Mouse (Mus musculus) stomach, postnatal 0 days (tissue): ENCODE data around the gene Tsx.

ENCODE experiments used
- CTCF ChIP-seq: IDR thresholded peaks from 2 replicates; pipeline ENCODE4 v1.5.1; 2016; ENCODE audit warnings: antibody characterized with exemption, low read depth, mild to moderate bottlenecking, moderate library complexity
- EP300 ChIP-seq: optimal IDR thresholded peaks from 2 replicates; pipeline ENCODE3; 2016; ENCODE audit warnings: antibody characterized with exemption

DNA sequence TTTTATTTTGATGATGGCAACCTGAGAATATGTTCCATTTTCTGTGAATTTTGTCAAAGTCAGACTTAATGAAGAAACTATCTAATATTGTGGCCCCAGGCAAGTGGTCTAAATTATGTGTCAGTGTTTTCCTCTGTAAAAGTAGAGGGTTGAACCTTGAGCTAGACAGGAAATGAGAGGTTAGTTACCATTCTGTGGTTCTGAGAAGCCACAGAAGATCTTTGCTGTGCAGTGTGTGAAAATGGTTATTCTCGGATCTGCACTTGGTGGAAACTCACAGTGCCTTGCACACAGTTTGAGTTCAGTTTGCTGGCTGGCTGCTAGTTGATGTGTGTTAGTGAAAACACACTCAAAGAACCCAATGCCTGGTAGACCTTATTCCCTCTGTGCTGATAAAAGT is 20.4 kb upstream of the Tsx start:
- TF ChIP-seq CTCF (no peak), EP300 (no peak)
